Mouse (Mus musculus): ENCODE results near the gene Capza2.

Gene Capza2

GRCm38 (mm10) chr6:17637205-17638203, 1.5 kb downstream of the Capza2 start:
- DNase-seq (ENCODE audit: low read depth in 1 of 2, low spot score in 2 of 2), result no peak

GRCm38 (mm10) chr6:17640031-17640430, 4.0 kb downstream of the Capza2 start:
- DNase-seq (ENCODE audit: low read depth in 1 of 2, low spot score in 2 of 2), result no peak

- no peak for DNase-seq (ENCODE audit: low read depth in 1 of 2, low spot score in 2 of 2)
These were observed 6.7 kb downstream of the Capza2 start for GRCm38 (mm10) chr6:17642739-17643138.

GRCm38 (mm10) chr6:17646107-17646506, 10.1 kb downstream of the Capza2 start:
- DNase-seq (ENCODE audit: low read depth in 1 of 2, low spot score in 2 of 2), result no peak

GRCm38 (mm10) chr6:17652132-17652531, 16.1 kb downstream of the Capza2 start:
- no peak for DNase-seq (ENCODE audit: low read depth in 1 of 2, low spot score in 2 of 2)

- no peak for DNase-seq (ENCODE audit: low read depth in 1 of 2, low spot score in 2 of 2)
These were observed 19.0 kb downstream of the Capza2 start for GRCm38 (mm10) chr6:17655080-17655479.

- DNase-seq (ENCODE audit: low read depth in 1 of 2, low spot score in 2 of 2), result no peak
These were observed 21.3 kb downstream of the Capza2 start for GRCm38 (mm10) chr6:17657308-17657707.

- DNase-seq (ENCODE audit: low read depth in 1 of 2, low spot score in 2 of 2), result no peak
These were observed 29.3 kb downstream of the Capza2 start for GRCm38 (mm10) chr6:17665348-17665747.

- DNase-seq (ENCODE audit: low read depth in 1 of 2, low spot score in 2 of 2), result no peak
These were observed 30.0 kb downstream of the Capza2 start for GRCm38 (mm10) chr6:17666024-17666423.

- DNase-seq (ENCODE audit: low read depth in 1 of 2, low spot score in 2 of 2), result no peak
These were observed 31.8 kb downstream of the Capza2 start for GRCm38 (mm10) chr6:17667813-17668212.

GRCm38 (mm10) chr6:17668334-17668733, 32.3 kb downstream of the Capza2 start:
- no peak for DNase-seq (ENCODE audit: low read depth in 1 of 2, low spot score in 2 of 2)

- no peak for DNase-seq (ENCODE audit: low read depth in 1 of 2, low spot score in 2 of 2)
These were observed 33.8 kb downstream of the Capza2 start for GRCm38 (mm10) chr6:17669826-17670225.

- no peak for DNase-seq (ENCODE audit: low read depth in 1 of 2, low spot score in 2 of 2)
These were observed 39.2 kb downstream of the Capza2 start for GRCm38 (mm10) chr6:17675019-17675756.

GRCm38 (mm10) chr6:17677008-17677407, 41.0 kb downstream of the Capza2 start:
- no peak for DNase-seq (ENCODE audit: low read depth in 1 of 2, low spot score in 2 of 2)

GRCm38 (mm10) chr6:17680266-17680925, 44.4 kb downstream of the Capza2 start:
- DNase-seq (ENCODE audit: low read depth in 1 of 2, low spot score in 2 of 2), result no peak

GRCm38 (mm10) chr6:17681810-17682209, 45.8 kb downstream of the Capza2 start:
- DNase-seq (ENCODE audit: low read depth in 1 of 2, low spot score in 2 of 2), result no peak

- DNase-seq (ENCODE audit: low read depth in 1 of 2, low spot score in 2 of 2), result no peak
These were observed 52.6 kb downstream of the Capza2 start for GRCm38 (mm10) chr6:17688676-17689075.

GRCm38 (mm10) chr6:17692647-17693046, 56.6 kb downstream of the Capza2 start, which contains the start of gene St7:
Gene St7, plus strand, starts transcription at chr6:17692933.
- no peak for DNase-seq (ENCODE audit: low read depth in 1 of 2, low spot score in 2 of 2)

GRCm38 (mm10) chr6:17693726-17694549, 57.9 kb downstream of the Capza2 start:
- DNase-seq (ENCODE audit: low read depth in 1 of 2, low spot score in 2 of 2), result peak in 1 of 2 experiments; percentile 35

GRCm38 (mm10) chr6:17694550-17694951, 58.5 kb downstream of the Capza2 start:
- DNase-seq (ENCODE audit: low read depth in 1 of 2, low spot score in 2 of 2), result peak; percentile 30 to 52

Data from monocyte, adult 2 months (primary cell).